Mouse (Mus musculus): ENCODE data around the gene Itfg2. TPM values are rescaled to one million over a fixed set of nuclear protein-coding genes. Genes with fewer than 3 reads are reported as not detected.

Itfg2 gene
- 6.9 and 18.1 TPM in 2 replicates for polyA plus RNA-seq (2012; ENCODE audit: insufficient read depth, insufficient read length, missing spikeins)

- Histone ChIP-seq H3K4me3 (ENCODE audit: insufficient read depth, low read depth, low read length) (peak within 1 kb of the TSS; percentile 81), H3K27ac (replicated peaks; ENCODE audit: low read depth, low read length) (peak within 1 kb of the TSS; percentile 99), H3K4me1 (ENCODE audit: control insufficient read depth, insufficient read depth, insufficient read length, low read length) (0 out of 2 replicates have a peak, but pooled peaks cover 2% of the 10 kb centered on the region)
Observed at GRCm38 (mm10) chr6:128424269-128425019, at the start of gene Itfg2. Gene Itfg2 (minus strand): TSS chr6:128424931.

- Histone ChIP-seq H3K4me1 (ENCODE audit: control insufficient read depth, insufficient read depth, insufficient read length, low read length) (no peaks in the 10 kb centered on the region), H3K4me3 (ENCODE audit: insufficient read depth, low read depth, low read length) (no peak overlapping the region), H3K27ac (replicated peaks; ENCODE audit: low read depth, low read length) (no peak overlapping the region)
Observed at GRCm38 (mm10) chr6:128474112-128474511, 49.4 kb upstream of the Itfg2 start.

- no peak overlapping the region for H3K4me3 ChIP-seq (ENCODE audit: insufficient read depth, low read depth, low read length)
- H3K4me1 ChIP-seq (ENCODE audit: control insufficient read depth, insufficient read depth, insufficient read length, low read length), result no peaks in the 10 kb centered on the region
- no peak overlapping the region for H3K27ac ChIP-seq (replicated peaks; ENCODE audit: low read depth, low read length)
Observed at GRCm38 (mm10) chr6:128469451-128469850, 44.7 kb upstream of the Itfg2 start.

- no peak overlapping the region for H3K27ac ChIP-seq (replicated peaks; ENCODE audit: low read depth, low read length)
- H3K4me3 ChIP-seq (ENCODE audit: insufficient read depth, low read depth, low read length), result no peak overlapping the region
- no peaks in the 10 kb centered on the region for H3K4me1 ChIP-seq (ENCODE audit: control insufficient read depth, insufficient read depth, insufficient read length, low read length)
Observed at GRCm38 (mm10) chr6:128467298-128467697, 42.6 kb upstream of the Itfg2 start.

- H3K4me1 ChIP-seq (ENCODE audit: control insufficient read depth, insufficient read depth, insufficient read length, low read length), result no peaks in the 10 kb centered on the region
- no peak overlapping the region for H3K4me3 ChIP-seq (ENCODE audit: insufficient read depth, low read depth, low read length)
- H3K27ac ChIP-seq (replicated peaks; ENCODE audit: low read depth, low read length), result no peak overlapping the region
Observed at GRCm38 (mm10) chr6:128466563-128466962, 41.8 kb upstream of the Itfg2 start.

GRCm38 (mm10) chr6:128466043-128466442, 41.3 kb upstream of the Itfg2 start:
- Histone ChIP-seq H3K4me1 (ENCODE audit: control insufficient read depth, insufficient read depth, insufficient read length, low read length) (no peaks in the 10 kb centered on the region), H3K4me3 (ENCODE audit: insufficient read depth, low read depth, low read length) (no peak overlapping the region), H3K27ac (replicated peaks; ENCODE audit: low read depth, low read length) (no peak overlapping the region)

- Histone ChIP-seq H3K27ac (replicated peaks; ENCODE audit: low read depth, low read length) (no peak overlapping the region), H3K4me3 (ENCODE audit: insufficient read depth, low read depth, low read length) (no peak overlapping the region), H3K4me1 (ENCODE audit: control insufficient read depth, insufficient read depth, insufficient read length, low read length) (no peaks in the 10 kb centered on the region)
Observed at GRCm38 (mm10) chr6:128464996-128465395, 40.3 kb upstream of the Itfg2 start.

- H3K4me1 ChIP-seq (ENCODE audit: control insufficient read depth, insufficient read depth, insufficient read length, low read length), result no peaks in the 10 kb centered on the region
- no peak overlapping the region for H3K27ac ChIP-seq (replicated peaks; ENCODE audit: low read depth, low read length)
- no peak overlapping the region for H3K4me3 ChIP-seq (ENCODE audit: insufficient read depth, low read depth, low read length)
Observed at GRCm38 (mm10) chr6:128461606-128462005, 36.9 kb upstream of the Itfg2 start.

- Histone ChIP-seq H3K27ac (replicated peaks; ENCODE audit: low read depth, low read length) (no peak overlapping the region), H3K4me3 (ENCODE audit: insufficient read depth, low read depth, low read length) (no peak overlapping the region), H3K4me1 (ENCODE audit: control insufficient read depth, insufficient read depth, insufficient read length, low read length) (no peaks in the 10 kb centered on the region)
Observed at GRCm38 (mm10) chr6:128460729-128461503, 36.2 kb upstream of the Itfg2 start.

GRCm38 (mm10) chr6:128460321-128460720, 35.6 kb upstream of the Itfg2 start:
- no peaks in the 10 kb centered on the region for H3K4me1 ChIP-seq (ENCODE audit: control insufficient read depth, insufficient read depth, insufficient read length, low read length)
- no peak overlapping the region for H3K4me3 ChIP-seq (ENCODE audit: insufficient read depth, low read depth, low read length)
- H3K27ac ChIP-seq (replicated peaks; ENCODE audit: low read depth, low read length), result no peak overlapping the region

- no peak overlapping the region for H3K4me3 ChIP-seq (ENCODE audit: insufficient read depth, low read depth, low read length)
- H3K4me1 ChIP-seq (ENCODE audit: control insufficient read depth, insufficient read depth, insufficient read length, low read length), result no peaks in the 10 kb centered on the region
- no peak overlapping the region for H3K27ac ChIP-seq (replicated peaks; ENCODE audit: low read depth, low read length)
Observed at GRCm38 (mm10) chr6:128457186-128457585, 32.5 kb upstream of the Itfg2 start.

- Histone ChIP-seq H3K4me1 (ENCODE audit: control insufficient read depth, insufficient read depth, insufficient read length, low read length) (no peaks in the 10 kb centered on the region), H3K4me3 (ENCODE audit: insufficient read depth, low read depth, low read length) (no peak overlapping the region), H3K27ac (replicated peaks; ENCODE audit: low read depth, low read length) (no peak overlapping the region)
Observed at GRCm38 (mm10) chr6:128455835-128456605, 31.3 kb upstream of the Itfg2 start.

GRCm38 (mm10) chr6:128447063-128447462, 22.3 kb upstream of the Itfg2 start:
- Histone ChIP-seq H3K27ac (replicated peaks; ENCODE audit: low read depth, low read length) (no peak overlapping the region), H3K4me3 (ENCODE audit: insufficient read depth, low read depth, low read length) (no peak overlapping the region), H3K4me1 (ENCODE audit: control insufficient read depth, insufficient read depth, insufficient read length, low read length) (no peaks in the 10 kb centered on the region)

GRCm38 (mm10) chr6:128445761-128446535, 21.2 kb upstream of the Itfg2 start:
- H3K27ac ChIP-seq (replicated peaks; ENCODE audit: low read depth, low read length), result no peak overlapping the region
- no peaks in the 10 kb centered on the region for H3K4me1 ChIP-seq (ENCODE audit: control insufficient read depth, insufficient read depth, insufficient read length, low read length)
- H3K4me3 ChIP-seq (ENCODE audit: insufficient read depth, low read depth, low read length), result no peak overlapping the region
